Mouse (Mus musculus): Measurements from ENCODE around the gene Ankrd52.

Ankrd52 gene

DNA sequence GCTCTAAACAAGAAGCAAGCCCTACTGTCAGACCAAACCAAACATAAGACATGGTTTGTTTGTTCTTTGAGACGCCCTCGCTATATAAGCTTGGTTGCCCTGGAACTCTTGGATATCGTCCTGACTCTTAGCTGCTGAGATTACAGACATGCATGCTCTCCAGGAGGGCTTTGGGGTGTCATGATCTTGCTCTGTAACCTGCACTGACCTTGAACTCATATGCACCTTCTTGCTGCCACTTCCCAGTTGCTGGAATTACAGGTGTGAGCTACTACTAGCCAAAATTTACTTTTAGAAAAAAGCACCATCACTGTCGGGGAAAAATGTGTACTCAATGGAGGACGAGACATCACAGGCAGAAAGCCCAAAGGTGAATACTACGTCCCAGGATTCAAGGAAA is 7.3 kb upstream of the Ankrd52 start:
- peak; percentile 18 for DNase-seq (ENCODE audit: low read depth, low spot score)

DNA sequence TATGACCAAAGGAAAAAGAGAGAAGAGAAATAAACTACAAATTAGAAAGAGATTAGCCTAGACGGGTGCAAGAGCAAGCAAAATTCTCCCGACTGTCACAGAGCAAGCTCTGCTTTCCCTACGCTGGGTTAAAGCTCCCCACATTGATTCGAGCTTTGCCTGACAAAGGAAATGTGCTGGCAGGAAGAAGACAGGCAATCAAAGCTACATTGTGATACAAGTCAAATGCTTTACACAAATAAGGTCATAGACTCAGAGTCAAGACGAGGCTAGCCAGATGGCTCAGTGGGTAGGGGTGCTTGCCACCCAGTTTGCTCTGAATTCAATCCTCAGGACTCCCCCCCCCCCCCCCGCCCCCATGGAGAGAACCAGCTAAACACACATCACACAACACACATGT is 6.9 kb upstream of the Ankrd52 start:
- DNase-seq (ENCODE audit: low read depth, low spot score): peak; percentile 83

DNA sequence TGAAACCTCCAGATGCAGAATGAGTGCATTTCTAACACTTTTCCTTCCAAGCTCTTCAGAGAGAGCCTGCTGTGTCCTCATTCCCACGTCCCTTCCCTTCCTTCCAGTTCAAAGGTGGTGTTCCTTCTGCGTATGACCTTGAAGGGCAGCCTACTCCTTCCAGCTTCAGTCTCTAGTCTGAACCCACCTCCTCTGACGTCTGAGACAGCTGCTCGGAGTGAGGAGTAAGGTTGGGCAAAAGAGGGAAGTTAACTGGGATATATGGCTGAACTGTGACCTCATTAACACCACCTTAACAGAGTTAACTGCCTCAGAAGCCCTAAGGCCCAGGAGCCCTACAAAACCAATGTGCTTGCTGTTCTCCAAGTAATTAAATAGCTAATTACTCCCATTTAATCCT is 6.3 kb upstream of the Ankrd52 start:
- peak; percentile 83 for DNase-seq (ENCODE audit: low read depth, low spot score)

DNA sequence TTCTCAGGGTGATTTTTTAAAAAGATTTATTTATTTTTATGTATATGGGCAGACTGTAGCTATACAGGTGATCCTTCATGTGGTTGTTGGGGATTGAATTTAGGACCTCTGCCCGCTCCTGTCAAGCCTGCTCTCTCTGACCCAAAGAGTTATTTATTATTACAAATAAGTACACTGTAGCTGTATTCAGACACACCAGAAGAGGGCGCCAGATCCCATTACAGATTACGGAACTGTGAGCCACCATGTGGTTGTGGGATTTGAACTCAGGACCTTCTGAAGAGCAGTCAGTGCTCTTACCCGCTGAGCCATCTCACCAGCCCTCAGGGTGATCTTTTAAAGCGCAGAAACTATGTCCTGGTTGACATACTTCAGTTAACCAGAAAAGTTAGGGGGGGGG is 4.8 kb upstream of the Ankrd52 start:
- DNase-seq (ENCODE audit: low read depth, low spot score): no peak

DNA sequence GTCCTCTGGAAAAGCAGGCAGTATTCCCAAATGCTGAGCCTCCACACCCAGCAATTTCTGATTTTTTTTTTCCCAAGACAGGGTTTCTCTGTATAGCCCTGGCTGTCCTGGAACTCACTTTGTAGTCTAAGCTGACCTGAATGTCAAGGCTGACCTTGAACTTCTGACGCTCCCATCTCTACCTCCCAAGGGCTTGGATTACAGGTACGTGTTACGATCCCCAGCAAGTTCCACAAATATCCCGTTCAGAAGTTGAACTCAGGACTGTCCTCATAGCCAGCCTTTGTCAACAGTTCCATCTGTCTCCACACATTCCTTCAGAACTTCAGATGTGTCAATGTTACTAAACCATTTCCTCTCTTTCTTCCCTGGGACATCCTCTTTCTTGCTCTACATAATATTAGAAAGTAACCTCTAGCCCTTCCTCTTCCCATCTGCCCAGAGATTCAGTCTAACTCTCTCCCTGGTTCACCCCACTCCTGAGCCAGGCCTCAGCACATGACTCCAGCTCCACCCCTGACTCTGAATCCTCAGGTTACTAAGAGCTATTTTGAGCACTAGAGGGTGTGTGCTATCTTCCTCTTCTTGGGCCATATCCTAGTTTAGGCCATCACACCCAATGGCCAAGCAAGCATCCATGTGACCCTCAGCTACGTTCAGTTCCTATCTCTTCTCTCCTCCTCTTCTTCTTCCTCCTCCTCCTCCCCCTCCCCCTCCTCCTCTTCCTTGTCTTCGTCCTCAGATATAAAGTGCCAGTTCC is 3.7 kb upstream of the Ankrd52 start:
- DNase-seq (ENCODE audit: low read depth, low spot score): peak; percentile 57

DNA sequence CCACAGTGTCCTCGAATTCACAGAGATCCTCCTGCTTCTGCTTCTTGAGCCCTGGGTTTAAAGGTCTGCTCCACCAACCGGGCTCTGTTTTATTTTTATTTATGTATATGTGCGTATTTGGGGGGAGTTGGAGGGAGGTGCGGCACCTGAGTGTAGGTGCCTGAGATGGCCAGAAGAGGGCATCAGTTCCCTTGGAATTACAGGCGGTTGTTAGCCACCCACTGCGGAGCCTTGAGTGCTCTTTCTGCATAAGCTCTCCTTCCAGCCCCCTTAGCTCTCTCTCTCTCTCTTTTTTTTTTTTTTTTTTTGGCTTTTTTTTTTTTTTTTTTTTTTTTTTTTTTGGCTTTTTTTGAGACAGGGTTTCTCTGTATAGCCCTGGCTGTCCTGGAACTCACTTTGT is 2.5 kb upstream of the Ankrd52 start:
- peak; percentile 91 for DNase-seq (ENCODE audit: low read depth, low spot score)

DNA sequence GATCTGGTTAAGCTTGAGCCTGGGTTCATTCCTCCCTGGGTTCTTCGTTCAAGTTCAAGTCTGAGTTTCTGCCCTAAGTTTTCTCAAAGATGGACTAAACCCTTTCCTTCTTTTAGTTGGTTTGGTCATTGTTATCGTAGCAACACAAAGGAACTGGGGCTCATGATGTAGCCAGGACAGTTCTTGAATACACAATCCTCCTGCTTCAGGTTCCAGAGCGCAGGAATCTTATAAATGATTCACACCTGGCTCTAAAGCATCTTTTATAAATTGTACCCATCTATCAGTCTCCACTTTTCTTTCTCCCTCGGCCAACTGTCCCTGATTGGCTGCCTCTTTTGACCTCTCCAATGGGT is 838 bp upstream of the Ankrd52 start:
- no peak for DNase-seq (ENCODE audit: low read depth, low spot score)

DNA sequence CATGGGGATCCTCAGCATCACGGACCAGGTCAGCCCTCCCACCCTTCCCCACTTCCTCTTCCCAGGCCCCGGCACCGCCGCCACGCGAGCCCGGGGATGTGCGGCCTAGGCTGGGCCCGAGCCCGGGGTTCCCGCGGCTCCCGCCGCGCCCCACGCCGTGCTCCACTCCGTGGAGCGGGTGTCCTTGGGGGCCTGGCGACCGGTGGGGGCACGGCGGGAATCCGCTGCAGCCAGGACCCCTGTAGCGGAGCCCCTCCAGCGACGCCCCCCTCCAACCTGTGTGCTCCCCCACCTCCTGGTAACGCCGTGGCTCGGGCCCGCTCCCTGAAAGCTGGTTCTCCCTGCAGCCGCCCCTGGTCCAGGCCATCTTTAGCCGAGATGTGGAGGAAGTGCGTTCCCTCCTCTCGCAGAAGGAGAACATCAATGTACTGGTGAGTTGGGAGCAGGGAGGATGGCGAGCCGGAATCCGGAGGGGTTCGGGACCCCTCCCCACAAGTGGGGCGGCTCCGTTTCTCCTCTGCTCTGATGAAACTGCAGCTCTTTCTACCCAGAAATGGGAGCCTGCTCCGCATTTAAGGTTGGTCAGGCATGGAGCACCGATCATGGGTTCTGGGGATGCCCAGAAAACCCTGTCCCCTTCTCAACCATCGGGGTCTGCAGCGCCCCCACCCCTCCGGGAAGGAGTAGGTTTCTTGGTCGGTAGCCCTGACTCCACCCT is 466 bp downstream of the Ankrd52 start:
- peak; percentile 61 for DNase-seq (ENCODE audit: low read depth, low spot score)

DNA sequence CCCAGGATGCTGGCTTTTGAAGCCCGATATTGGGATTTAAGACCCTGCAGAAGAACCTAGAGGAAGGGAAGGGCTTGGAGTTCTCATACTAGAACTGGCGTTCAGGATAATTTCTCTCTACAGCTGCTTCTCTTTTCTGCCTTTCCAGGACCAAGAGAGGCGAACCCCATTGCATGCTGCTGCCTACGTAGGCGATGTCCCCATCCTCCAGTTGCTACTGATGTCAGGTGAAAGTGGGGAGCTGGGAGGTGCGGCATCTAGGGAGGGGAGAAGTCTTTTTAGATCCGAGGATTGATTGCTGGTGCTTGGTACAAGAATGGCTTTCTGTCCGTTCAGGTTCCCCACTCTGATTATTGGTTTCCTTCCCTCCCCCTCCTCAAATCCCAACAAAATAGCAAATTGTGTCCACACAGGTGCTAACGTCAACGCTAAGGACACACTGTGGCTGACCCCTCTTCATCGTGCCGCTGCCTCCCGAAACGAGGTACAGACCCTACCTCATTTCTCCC is 1.1 kb downstream of the Ankrd52 start:
- DNase-seq (ENCODE audit: low read depth, low spot score): no peak

DNA sequence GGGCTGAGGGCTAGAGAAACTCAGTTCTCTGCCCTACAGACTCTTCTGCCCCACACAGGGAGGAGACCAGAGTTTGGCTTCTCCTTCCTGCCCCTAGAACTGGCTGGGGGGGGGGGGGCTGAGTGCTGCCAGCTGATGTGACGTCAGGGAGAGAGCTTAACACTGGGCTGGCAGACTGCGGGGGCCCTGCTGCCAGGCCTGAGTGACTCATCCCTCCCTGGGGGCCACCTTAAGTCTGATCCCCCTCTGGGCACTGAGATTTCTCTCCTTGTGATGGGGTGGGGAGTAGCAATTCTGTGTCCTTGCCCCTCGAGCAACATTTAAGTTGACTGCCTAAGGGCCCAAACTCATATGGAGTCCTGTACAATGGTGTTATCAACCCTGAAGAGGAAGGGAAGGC is 1.5 kb downstream of the Ankrd52 start:
- DNase-seq (ENCODE audit: low read depth, low spot score): no peak

DNA sequence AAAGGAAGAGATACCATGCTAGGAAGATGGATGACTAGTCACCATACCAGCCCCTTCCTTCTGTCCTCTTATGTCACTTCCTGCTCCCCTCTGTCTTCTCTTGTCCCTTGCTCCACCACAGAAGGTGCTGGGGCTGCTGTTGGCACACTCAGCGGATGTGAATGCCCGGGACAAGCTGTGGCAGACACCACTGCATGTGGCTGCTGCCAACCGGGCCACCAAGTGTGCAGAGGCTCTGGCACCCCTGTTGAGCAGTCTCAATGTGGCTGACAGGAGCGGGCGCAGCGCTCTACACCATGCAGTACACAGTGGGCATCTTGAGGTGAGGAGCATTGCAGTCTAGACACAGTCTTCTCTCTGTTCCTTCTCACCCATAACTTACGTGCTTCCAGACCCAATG is 2.3 kb downstream of the Ankrd52 start:
- DNase-seq (ENCODE audit: low read depth, low spot score): no peak

DNA sequence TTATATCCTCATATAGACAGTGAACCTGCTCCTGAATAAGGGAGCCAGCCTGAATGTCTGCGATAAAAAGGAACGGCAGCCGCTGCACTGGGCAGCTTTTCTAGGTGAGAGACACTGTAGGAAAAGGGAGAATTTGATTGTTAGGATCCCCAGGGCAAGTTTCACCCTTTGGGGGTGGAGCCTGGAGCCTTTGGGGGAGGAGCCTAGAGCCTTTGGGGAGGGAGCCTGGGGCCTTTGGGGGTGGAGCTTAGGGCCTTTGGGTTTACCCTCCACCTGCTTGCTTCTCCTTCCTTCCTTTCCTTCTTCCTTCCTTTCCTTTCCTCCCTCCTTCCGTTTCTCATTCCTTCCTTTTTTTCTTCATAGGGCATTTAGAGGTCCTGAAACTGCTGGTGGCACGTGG is 3.6 kb downstream of the Ankrd52 start:
- DNase-seq (ENCODE audit: low read depth, low spot score): peak; percentile 86

DNA sequence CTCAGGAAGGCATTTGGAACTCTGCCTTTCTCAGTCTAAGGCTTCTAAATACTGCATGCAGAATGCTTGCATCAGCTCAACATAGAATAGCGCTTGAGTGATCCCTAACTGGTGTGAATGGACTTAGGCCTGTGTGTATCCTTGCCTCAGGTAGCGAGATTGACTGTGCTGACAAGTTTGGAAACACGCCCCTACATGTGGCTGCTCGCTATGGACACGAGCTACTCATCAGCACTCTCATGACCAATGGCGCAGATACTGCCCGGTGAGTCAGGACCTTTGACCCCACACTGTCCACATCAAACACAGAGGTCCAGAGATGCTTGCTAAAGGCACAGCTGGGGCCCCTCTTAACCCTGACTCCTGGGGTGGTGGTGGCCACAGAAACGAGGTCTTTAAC is 5.6 kb downstream of the Ankrd52 start:
- no peak for DNase-seq (ENCODE audit: low read depth, low spot score)

DNA sequence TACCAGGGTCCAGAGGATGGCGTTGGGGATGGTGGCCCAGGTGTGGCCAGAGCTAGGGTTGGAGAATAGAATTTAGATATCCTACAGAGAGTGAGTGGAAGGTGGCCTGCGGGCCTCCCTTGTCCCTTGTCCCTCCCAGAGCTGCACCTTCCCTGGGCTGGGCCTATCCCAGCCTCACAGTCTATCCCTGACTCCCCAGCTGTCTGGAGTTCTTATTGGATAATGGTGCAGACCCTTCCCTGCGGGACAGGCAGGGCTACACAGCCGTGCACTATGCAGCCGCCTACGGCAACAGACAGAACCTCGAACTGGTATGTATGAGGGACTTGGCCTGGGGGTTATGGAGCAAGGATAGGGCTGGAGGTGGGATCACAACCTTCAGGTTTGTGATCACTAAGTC is 9.0 kb downstream of the Ankrd52 start:
- DNase-seq (ENCODE audit: low read depth, low spot score): no peak

DNA sequence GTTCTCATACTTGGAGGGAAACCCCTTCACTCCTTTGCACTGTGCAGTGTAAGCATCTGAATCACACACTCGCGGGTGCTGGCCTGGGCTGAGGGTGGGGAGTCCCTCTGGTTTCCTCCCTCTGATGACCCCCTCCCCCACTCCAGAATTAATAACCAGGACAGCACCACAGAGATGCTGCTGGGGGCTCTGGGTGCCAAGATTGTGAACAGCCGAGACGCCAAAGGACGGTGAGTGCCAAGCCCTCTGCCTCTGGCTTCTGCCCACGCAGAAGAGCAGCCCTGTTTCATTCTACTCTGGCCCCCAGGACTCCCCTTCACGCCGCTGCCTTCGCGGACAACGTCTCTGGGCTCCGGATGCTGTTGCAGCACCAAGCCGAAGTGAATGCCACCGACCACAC is 12.0 kb downstream of the Ankrd52 start:
- DNase-seq (ENCODE audit: low read depth, low spot score): no peak

DNA sequence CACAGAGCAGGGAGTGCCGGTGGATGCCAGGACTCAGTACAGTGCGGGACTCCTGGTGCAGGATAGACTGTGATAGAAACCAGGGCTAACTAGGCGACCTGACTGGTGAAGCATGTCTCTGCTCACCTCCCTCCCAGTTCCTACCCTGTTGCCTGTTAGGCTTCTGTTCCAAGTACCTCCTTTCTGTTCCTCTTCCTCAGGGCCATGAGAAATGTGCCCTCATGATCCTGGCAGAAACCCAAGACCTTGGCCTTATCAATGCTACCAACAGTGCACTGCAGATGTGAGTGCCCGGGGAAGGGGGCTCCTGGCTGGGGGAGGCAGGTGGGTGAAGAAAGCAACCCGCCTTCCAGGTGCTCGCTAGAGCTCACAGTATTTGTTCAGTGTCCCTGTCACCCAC is 12.7 kb downstream of the Ankrd52 start:
- no peak for DNase-seq (ENCODE audit: low read depth, low spot score)

DNA sequence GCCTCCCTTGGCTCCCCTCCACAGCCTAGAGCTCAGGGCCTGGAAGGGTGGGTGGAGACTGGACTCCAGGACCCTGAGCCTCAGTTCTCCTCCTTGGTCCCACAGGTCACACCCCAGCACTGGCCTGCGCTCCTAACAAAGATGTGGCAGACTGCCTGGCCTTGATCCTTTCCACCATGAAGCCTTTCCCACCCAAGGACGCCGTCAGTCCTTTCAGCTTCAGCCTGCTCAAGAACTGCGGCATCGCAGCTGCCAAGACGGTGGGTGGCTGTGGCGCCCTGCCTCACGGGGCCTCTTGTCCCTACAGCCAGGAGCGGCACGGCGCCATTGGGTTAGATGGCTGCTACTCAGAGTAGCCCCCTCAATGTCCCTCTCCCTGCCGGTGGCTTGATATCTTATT is 13.5 kb downstream of the Ankrd52 start:
- DNase-seq (ENCODE audit: low read depth, low spot score): no peak

DNA sequence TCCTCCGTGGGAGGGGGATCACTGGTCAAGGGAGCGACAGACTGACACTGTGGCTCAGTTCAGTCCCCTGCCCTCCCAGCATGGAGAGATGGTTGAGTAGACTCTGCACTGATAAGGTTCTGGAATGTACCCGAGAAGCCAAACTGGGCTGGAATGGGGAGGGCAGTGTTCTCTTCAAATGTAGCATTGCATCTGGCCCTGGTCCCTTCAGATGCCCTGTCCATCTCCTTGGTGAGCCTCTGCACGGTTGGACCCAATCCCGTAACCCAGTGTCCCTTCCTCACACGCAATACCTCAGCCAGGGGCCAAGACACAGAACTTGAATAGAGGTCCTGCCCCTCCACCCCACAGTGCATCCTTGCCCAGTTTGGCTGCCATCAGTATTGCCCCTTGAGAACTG is 14.9 kb downstream of the Ankrd52 start:
- DNase-seq (ENCODE audit: low read depth, low spot score): no peak

DNA sequence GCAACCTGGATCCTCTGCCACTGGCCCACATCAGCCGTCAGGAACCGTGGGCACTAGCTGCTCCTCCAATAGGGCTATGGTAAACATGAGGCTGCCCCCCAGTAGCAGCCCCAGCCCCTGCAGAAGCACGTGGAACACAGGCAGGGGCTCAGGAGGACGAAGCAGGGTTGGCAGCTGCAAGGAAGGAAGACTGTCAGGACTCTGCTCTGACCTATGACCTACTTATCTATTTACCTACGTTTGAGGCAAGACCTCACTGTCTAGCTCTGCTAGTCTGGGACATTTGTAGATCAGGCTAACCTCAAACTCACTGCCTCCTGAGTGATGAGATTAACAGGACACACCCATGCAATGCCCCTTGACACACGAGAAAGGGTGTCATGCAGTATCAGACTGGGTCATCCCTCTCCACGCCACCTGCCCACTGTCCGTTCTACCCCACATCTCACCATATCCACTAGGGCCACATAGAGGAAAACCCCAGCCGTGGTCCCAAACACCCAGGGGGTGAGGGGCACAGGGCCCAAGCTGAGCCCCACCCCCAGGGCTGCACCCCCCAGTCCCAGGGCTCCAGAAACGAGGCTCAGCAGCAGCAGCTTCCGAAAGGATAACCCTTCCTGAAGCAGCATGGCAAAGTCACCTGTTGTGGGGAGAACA is 19.2 kb downstream of the Ankrd52 start:
- DNase-seq (ENCODE audit: low read depth, low spot score): no peak

DNA sequence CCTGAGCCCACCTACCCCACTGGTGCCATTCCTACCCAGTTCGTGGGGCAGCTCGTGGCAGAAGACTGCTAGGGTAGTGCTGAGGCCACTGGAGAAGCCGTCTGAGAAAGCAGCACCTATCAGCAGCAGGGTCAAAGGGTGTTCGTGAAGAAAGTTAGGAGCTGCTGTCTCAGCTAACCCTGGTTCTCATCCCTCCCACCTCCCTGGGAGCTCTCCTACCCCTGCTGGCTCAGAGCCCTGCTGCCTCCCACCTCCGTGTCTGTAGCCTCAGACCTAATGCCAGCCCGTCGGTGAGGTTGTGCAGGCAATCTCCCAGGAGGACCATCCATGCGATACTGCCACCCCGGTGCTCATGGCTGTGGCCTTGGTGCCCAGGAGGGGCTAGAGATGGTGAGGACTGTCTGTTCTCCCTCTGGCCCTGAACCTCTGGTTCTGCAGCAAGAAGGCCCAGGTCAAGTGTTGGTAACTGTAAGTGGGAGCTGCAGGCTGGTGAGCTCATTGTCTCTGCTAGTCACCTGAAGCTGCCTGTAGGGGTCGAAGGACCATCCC is 19.9 kb downstream of the Ankrd52 start:
- no peak for DNase-seq (ENCODE audit: low read depth, low spot score)

DNA sequence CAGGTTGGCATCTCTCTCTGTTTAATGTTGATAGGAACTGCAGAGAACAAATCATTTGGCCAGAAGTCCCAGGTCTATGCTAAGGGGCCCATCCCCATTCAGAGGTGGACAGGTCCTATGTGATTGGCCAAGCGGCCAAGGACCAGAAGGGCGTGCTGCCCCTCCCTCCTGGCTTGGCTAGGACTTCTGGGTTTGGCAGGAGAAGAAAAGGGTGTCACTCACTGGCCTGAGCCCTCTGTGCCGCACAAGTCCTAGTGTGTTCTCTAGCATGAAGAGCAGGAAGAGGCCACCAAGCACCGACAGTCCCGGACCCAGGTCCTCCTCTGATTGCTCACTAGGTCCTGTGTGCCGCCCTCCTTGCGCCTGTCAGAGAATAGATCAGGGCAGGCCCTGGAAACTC is 20.6 kb downstream of the Ankrd52 start:
- DNase-seq (ENCODE audit: low read depth, low spot score): no peak

DNA sequence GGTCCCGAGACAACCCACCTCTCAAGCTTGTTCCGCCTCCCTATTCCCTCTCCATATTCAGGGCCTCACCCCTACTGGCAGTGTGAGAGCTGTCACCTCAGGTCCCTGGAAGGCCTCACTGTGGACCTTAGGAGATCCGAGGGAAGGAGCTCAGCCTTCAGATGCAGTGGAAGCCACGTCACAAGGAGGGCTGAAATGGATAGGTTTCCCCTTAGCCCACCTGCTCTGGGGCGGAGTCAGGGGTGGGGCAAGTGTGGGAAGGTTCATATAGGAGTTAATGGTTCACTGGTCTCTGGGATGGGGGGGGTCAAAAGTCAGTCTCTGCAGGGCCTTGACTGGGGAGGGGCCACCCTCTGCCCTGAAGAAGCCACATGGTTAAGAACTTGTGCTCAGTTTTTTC is 23.4 kb downstream of the Ankrd52 start:
- DNase-seq (ENCODE audit: low read depth, low spot score): no peak

DNA sequence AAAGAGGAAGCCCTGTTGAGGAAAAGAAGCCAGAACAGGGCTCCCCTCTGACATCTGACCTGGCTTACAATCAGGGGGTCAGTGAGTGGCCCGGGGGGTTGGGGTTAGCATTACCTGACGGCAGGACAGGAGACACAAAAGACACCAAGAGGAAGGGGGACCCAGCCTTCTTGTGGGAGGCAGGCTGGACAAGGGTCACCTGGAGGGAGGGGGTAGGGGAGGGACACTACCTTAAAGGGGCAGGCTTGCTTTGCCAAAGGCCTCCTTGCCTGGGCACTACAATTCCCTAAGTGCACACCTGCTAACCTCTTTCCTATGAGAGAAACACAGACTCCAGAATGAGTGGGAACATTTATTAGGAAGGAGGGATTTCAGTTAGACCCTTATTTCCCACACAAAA is 24.1 kb downstream of the Ankrd52 start, which contains the start of gene Slc39a5:
TSS of gene Slc39a5 (minus strand) at position 174 of the 400 bp plus-strand sequence.
- no peak for DNase-seq (ENCODE audit: low read depth, low spot score)
